ENCODE assay signal across 26 mouse cellular contexts in genomic region chr13:9237495-9237894, GRCm38 (mm10). TPM values are rescaled to one million over a fixed set of nuclear protein-coding genes. Genes with fewer than 3 reads are reported as not detected.
DNase-seq lines count a peak whose midpoint lies in the region; ATAC-seq and TF ChIP-seq lines count a peak whose summit lies in the region.
"Had no signal": no experiment of that assay in that cellular context is flagged by ENCODE, and none has a peak within 500 bp of the region (broad histone marks: within the 10 kb centered on the region; RNA-seq: fewer than 3 reads in every experiment).

No protein-coding gene starts in this region.

- H3K36me3 ChIP-seq in lung, postnatal 0 days (ENCODE audit: insufficient read depth, low read length), result no peaks in the 10 kb centered on the region
- H3K36me3 ChIP-seq in liver, embryonic 12.5 days, result no peaks in the 10 kb centered on the region
- H3K36me3 ChIP-seq: embryonic facial prominence, embryonic 13.5 days; heart, embryonic 13.5 days; lung, embryonic 15.5 days; midbrain, embryonic 10.5 days had no signal

- no peaks in the 10 kb centered on the region for H3K4me1 ChIP-seq in lung, postnatal 0 days (ENCODE audit: insufficient read depth, low read depth, low read length)
- H3K4me1 ChIP-seq in lung, adult 2 months (ENCODE audit: control insufficient read depth, insufficient read depth, low read length), result no peaks in the 10 kb centered on the region
- H3K4me1 ChIP-seq in liver, embryonic 12.5 days, result peaks cover 15% of the 10 kb centered on the region
- H3K4me1 ChIP-seq: embryonic facial prominence, embryonic 13.5 days; heart, embryonic 13.5 days; lung, embryonic 15.5 days; midbrain, embryonic 10.5 days had no signal

- H3K27ac ChIP-seq in lung, postnatal 0 days (ENCODE audit: low read length), result no peak overlapping the region
- H3K27ac ChIP-seq in liver, embryonic 12.5 days, result no peak overlapping the region
- H3K27ac ChIP-seq: embryonic facial prominence, embryonic 13.5 days; heart, embryonic 13.5 days; left cerebral cortex, adult 2 months; lung, embryonic 15.5 days; midbrain, embryonic 10.5 days; stomach, postnatal 0 days had no signal

- no peak for TF ChIP-seq CTCF in lung, postnatal 0 days (IDR thresholded peaks at IDR 0.05)
- TF ChIP-seq CTCF in lung, adult 2 months (IDR thresholded peaks at IDR 0.05; ENCODE audit: insufficient read depth, low read length), result no peak

- H3K4me2 ChIP-seq in lung, postnatal 0 days (replicated peaks; ENCODE audit: low read depth, low read length), result no peak overlapping the region
- peak overlapping the region; percentile 31 for H3K4me2 ChIP-seq in liver, embryonic 12.5 days
- H3K4me2 ChIP-seq: embryonic facial prominence, embryonic 13.5 days; heart, embryonic 13.5 days; lung, embryonic 15.5 days had no signal

- no peaks in the 10 kb centered on the region for H3K9me3 ChIP-seq in lung, postnatal 0 days (ENCODE audit: low read length)
- no peaks in the 10 kb centered on the region for H3K9me3 ChIP-seq in liver, embryonic 12.5 days (replicated peaks)
- H3K9me3 ChIP-seq: embryonic facial prominence, embryonic 13.5 days; heart, embryonic 13.5 days; lung, embryonic 15.5 days; midbrain, embryonic 10.5 days had no signal

- 66% methylated on average over 7 of the region's 7 CpGs for WGBS in lung, postnatal 0 days
- 48% methylated on average over 7 of the region's 7 CpGs for WGBS in lung, adult 2 months
- WGBS in liver, embryonic 12.5 days (ENCODE audit: insufficient replicate concordance), result 33% methylated on average over 7 of the region's 7 CpGs

- no peak overlapping the region for H3K9ac ChIP-seq in lung, postnatal 0 days (replicated peaks; ENCODE audit: low read depth)
- no peak overlapping the region for H3K9ac ChIP-seq in liver, embryonic 12.5 days
- H3K9ac ChIP-seq: embryonic facial prominence, embryonic 13.5 days; forebrain, postnatal 0 days; heart, embryonic 13.5 days; lung, embryonic 15.5 days had no signal

- H3K4me3 ChIP-seq in lung, postnatal 0 days (ENCODE audit: low read depth, low read length), result no peak overlapping the region
- H3K4me3 ChIP-seq in lung, adult 2 months (replicated peaks; ENCODE audit: extremely low read depth, low read depth, low read length), result no peak overlapping the region
- H3K4me3 ChIP-seq in liver, embryonic 12.5 days, result no peak overlapping the region
- H3K4me3 ChIP-seq: embryonic facial prominence, embryonic 13.5 days; heart, embryonic 13.5 days; left cerebral cortex, adult 2 months; lung, embryonic 15.5 days; midbrain, embryonic 10.5 days had no signal

- TF ChIP-seq EP300 in lung, postnatal 0 days (IDR thresholded peaks at IDR 0.05), result peak; percentile 79

- DNase-seq in lung, postnatal 0 days (ENCODE audit: low spot score), result peak; percentile 30
- DNase-seq in lung, adult 2 months, result no peak
- peak; percentile 13 for DNase-seq in c-Kit-positive CD71-positive TER-119-positive erythroid progenitor cells, embryonic 14.5 days (ENCODE audit: low spot score)
- DNase-seq in frontal cortex, adult 2 months (ENCODE audit: extremely low spot score in 1 of 2, low spot score in 1 of 2), result no peak
- no peak for DNase-seq in frontal cortex, postnatal 10 days (ENCODE audit: low spot score in 2 of 2)
- DNase-seq: adrenal gland, postnatal 10 days; cerebellum, adult 11 months; cerebellum, postnatal 10 days; forebrain, postnatal 0 days; gastrocnemius, postnatal 10 days; heart, adult 11 months; heart, postnatal 4 days; kidney, postnatal 14 days; retina, postnatal 1 day; right cerebral cortex, postnatal 4 days had no signal

- no peak for TF ChIP-seq POLR2A in lung, adult 2 months (IDR thresholded peaks at IDR 0.05; ENCODE audit: borderline replicate concordance, extremely low read depth, low read depth, low read length)

- no peaks in the 10 kb centered on the region for H3K27me3 ChIP-seq in lung, postnatal 0 days (replicated peaks; ENCODE audit: insufficient read depth, low read length)
- H3K27me3 ChIP-seq in liver, embryonic 12.5 days (replicated peaks), result no peaks in the 10 kb centered on the region
- H3K27me3 ChIP-seq: embryonic facial prominence, embryonic 13.5 days; heart, embryonic 13.5 days; lung, embryonic 15.5 days had no signal

- ATAC-seq in lung, postnatal 0 days, result peak; percentile 62
- peak; percentile 65 for ATAC-seq in liver, embryonic 12.5 days
- ATAC-seq in megakaryocyte-erythroid progenitor cell, adult 5-6 weeks (replicated peaks; ENCODE audit: low FRiP score, low TSS enrichment, poor library complexity, severe bottlenecking), result peak; percentile 93
- ATAC-seq: activated CD4-positive, CD25-positive, alpha-beta regulatory T cell, adult 4 months; forebrain, postnatal 0 days; hindbrain, embryonic 16.5 days; intestine, embryonic 16.5 days had no signal

RNA-seq across cellular contexts. Expression of gene Dip2c, which starts 38.8 kb away (rescaled TPM):
- polyA plus RNA-seq in lung, postnatal 0 days (2015; fragmentation: Nextera tagmentation; extraction: Ambion mirVana), result 3.5 and 4.3 TPM in 2 replicates
- polyA plus RNA-seq in lung, adult 2 months (2012; rRNA removed), result 12.4 and 15.7 TPM in 2 replicates
- 1.2 TPM in 2 replicates for polyA plus RNA-seq in liver, embryonic 12.5 days (2016; fragmentation: Nextera tagmentation; extraction: Ambion mirVana)
- total RNA-seq in megakaryocyte-erythroid progenitor cell, adult 5-6 weeks (2014; fragmentation: Nextera tagmentation), result 1.0 and 2.4 TPM in 2 replicates
- total RNA-seq in megakaryocyte-erythroid progenitor cell, adult 5-6 weeks (2017), result 1.2 and 2.3 TPM in 2 replicates
- 27.1 and 29.9 TPM in 2 replicates for polyA plus RNA-seq in frontal cortex, adult 2 months (2012; rRNA removed)

Comparison
In these comparisons a context has a peak if more than half of its experiments do, and no peak if none do; other contexts are left out.
1. DNase-seq: peak in lung, postnatal 0 days (single experiment) and c-Kit-positive CD71-positive TER-119-positive erythroid progenitor cells, embryonic 14.5 days (single experiment); none in lung, adult 2 months (single experiment), frontal cortex, adult 2 months (0 of 2) and frontal cortex, postnatal 10 days (0 of 2).
2. Peak in every context shown above with its lines, with median percentiles within 50 percentile points of each other: ATAC-seq.